Mouse (Mus musculus) stomach, embryonic 15.5 days (tissue): ENCODE measurements at regions not wholly inside any gene's neighbourhood (a gene's known extent, or its start where the extent isn't known, plus 50 kb on each side); places are given as distances from the start of the nearest gene placed in this dataset.
A peak's percentile ranks its signal among the peaks of the same experiment; 100 is the strongest.
"Not testable (repeated sequence)": the region's sequence is repeated elsewhere in the genome, so short reads cannot be mapped to it uniquely, and the experiment has no call there.

Experiments used
- ATAC-seq: fragments of 200-750 bp; cut with Nextera tagmentation; 2 replicates; pipeline ENCODE4 v1.8.0; 2017; ENCODE audit warnings: low read depth, moderate number of reproducible peaks, moderate TSS enrichment; ENCODE audit not compliant: insufficient read depth, low FRiP score
- H3K27ac ChIP-seq: fragments of 300-500 bp; sonication (generic); 2 replicates; pipeline ENCODE4 v1.5.1; 2015; ENCODE audit warnings: mild to moderate bottlenecking, inconsistent platforms
- H3K27me3 ChIP-seq: fragments of 300-500 bp; sonication (generic); replicated peaks from 2 replicates; pipeline ENCODE4 v1.6.1; 2015; ENCODE audit warnings: inconsistent platforms
- H3K36me3 ChIP-seq: fragments of 300-500 bp; sonication (generic); 2 replicates; pipeline ENCODE4 v1.6.1; 2015; ENCODE audit warnings: inconsistent platforms
- H3K4me1 ChIP-seq: fragments of 300-500 bp; sonication (generic); 2 replicates; pipeline ENCODE4 v1.6.1; 2015; ENCODE audit warnings: inconsistent platforms
- H3K4me2 ChIP-seq: fragments of 300-500 bp; sonication (generic); 2 replicates; pipeline ENCODE4 v1.6.1; 2015; ENCODE audit warnings: mild to moderate bottlenecking, inconsistent platforms
- H3K4me3 ChIP-seq: fragments of 300-500 bp; sonication (generic); replicated peaks from 2 replicates; pipeline ENCODE4 v1.5.1; 2015; ENCODE audit warnings: inconsistent platforms
- H3K9ac ChIP-seq: fragments of 300-500 bp; sonication (generic); 2 replicates; pipeline ENCODE4 v1.6.1; 2015; ENCODE audit warnings: inconsistent platforms
- H3K9me3 ChIP-seq: fragments of 300-500 bp; sonication (generic); 2 replicates; pipeline ENCODE4 v1.6.1; 2016; ENCODE audit warnings: inconsistent platforms
- WGBS: fragments of 180-500 bp; shearing (Covaris S2); methylation state at CpG from one replicate; pipeline ENCODE4 v1.1.7; 2015; 5-methylcytosine and 5-hydroxymethylcytosine counted together

GRCm38 (mm10) chr15:16130862-16131261, 597.7 kb upstream of the Cdh9 start:
- no peaks in the 10 kb centered on the region for H3K27me3 ChIP-seq
- no peaks in the 10 kb centered on the region for H3K36me3 ChIP-seq
- H3K4me3 ChIP-seq, result no peak overlapping the region
- ATAC-seq, result no peak
- no peak overlapping the region for H3K27ac ChIP-seq
- H3K9ac ChIP-seq, result no peak overlapping the region
- no peaks in the 10 kb centered on the region for H3K4me1 ChIP-seq
- H3K4me2 ChIP-seq, result no peak overlapping the region
- H3K9me3 ChIP-seq, result no peaks in the 10 kb centered on the region

GRCm38 (mm10) chr15:16158164-16158563, 570.4 kb upstream of the Cdh9 start:
- H3K9me3 ChIP-seq, result no peaks in the 10 kb centered on the region
- 47% methylated on average over 5 of the region's 5 CpGs for WGBS
- H3K27ac ChIP-seq, result no peak overlapping the region
- H3K9ac ChIP-seq, result no peak overlapping the region
- no peaks in the 10 kb centered on the region for H3K4me1 ChIP-seq
- H3K36me3 ChIP-seq, result no peaks in the 10 kb centered on the region
- H3K4me3 ChIP-seq, result no peak overlapping the region
- no peak for ATAC-seq
- H3K4me2 ChIP-seq, result no peak overlapping the region
- no peaks in the 10 kb centered on the region for H3K27me3 ChIP-seq

GRCm38 (mm10) chr15:16163969-16164368, 564.6 kb upstream of the Cdh9 start:
- no peaks in the 10 kb centered on the region for H3K9me3 ChIP-seq
- H3K27ac ChIP-seq, result no peak overlapping the region
- no peaks in the 10 kb centered on the region for H3K4me1 ChIP-seq
- no peak overlapping the region for H3K4me2 ChIP-seq
- H3K27me3 ChIP-seq, result no peaks in the 10 kb centered on the region
- no peak overlapping the region for H3K4me3 ChIP-seq
- no peaks in the 10 kb centered on the region for H3K36me3 ChIP-seq
- no peak overlapping the region for H3K9ac ChIP-seq
- ATAC-seq, result no peak

- 85% methylated on average over 4 of the region's 4 CpGs for WGBS
Measured at GRCm38 (mm10) chr15:16213354-16213753, 515.2 kb upstream of the Cdh9 start.

GRCm38 (mm10) chr15:16221648-16222047, 506.9 kb upstream of the Cdh9 start:
- Histone ChIP-seq H3K9me3 (no peaks in the 10 kb centered on the region), H3K27me3 (no peaks in the 10 kb centered on the region), H3K4me1 (no peaks in the 10 kb centered on the region), H3K4me3 (no peak overlapping the region), H3K36me3 (no peaks in the 10 kb centered on the region), H3K9ac (no peak overlapping the region), H3K27ac (no peak overlapping the region), H3K4me2 (no peak overlapping the region)
- no peak for ATAC-seq
- WGBS, result 87% methylated on average over 2 of the region's 2 CpGs

More at GRCm38 (mm10) chr15:16213354-16213753, 515.2 kb upstream of the Cdh9 start:
- Histone ChIP-seq H3K4me1 (no peaks in the 10 kb centered on the region), H3K9ac (no peak overlapping the region), H3K27ac (no peak overlapping the region), H3K27me3 (no peaks in the 10 kb centered on the region), H3K4me2 (no peak overlapping the region), H3K36me3 (no peaks in the 10 kb centered on the region), H3K4me3 (no peak overlapping the region), H3K9me3 (no peaks in the 10 kb centered on the region)
- ATAC-seq, result no peak

GRCm38 (mm10) chr15:16248595-16248994, 480.0 kb upstream of the Cdh9 start:
- Histone ChIP-seq H3K4me3 (no peak overlapping the region), H3K27me3 (no peaks in the 10 kb centered on the region), H3K4me2 (no peak overlapping the region), H3K4me1 (no peaks in the 10 kb centered on the region), H3K9me3 (no peaks in the 10 kb centered on the region), H3K36me3 (no peaks in the 10 kb centered on the region), H3K9ac (no peak overlapping the region), H3K27ac (no peak overlapping the region)
- no peak for ATAC-seq
- 72% methylated on average over 5 of the region's 5 CpGs for WGBS

- WGBS, result 70% methylated on average over 3 of the region's 3 CpGs
- no peak overlapping the region for H3K4me2 ChIP-seq
- no peak overlapping the region for H3K27ac ChIP-seq
- no peaks in the 10 kb centered on the region for H3K27me3 ChIP-seq
- H3K9ac ChIP-seq, result no peak overlapping the region
- no peak for ATAC-seq
- no peaks in the 10 kb centered on the region for H3K36me3 ChIP-seq
- no peaks in the 10 kb centered on the region for H3K4me1 ChIP-seq
- H3K9me3 ChIP-seq, result no peaks in the 10 kb centered on the region
- no peak overlapping the region for H3K4me3 ChIP-seq
Measured at GRCm38 (mm10) chr15:16285166-16285565, 443.4 kb upstream of the Cdh9 start.

GRCm38 (mm10) chr15:16294553-16294952, 434.0 kb upstream of the Cdh9 start:
- not testable (repeated sequence) for H3K27ac ChIP-seq, H3K9ac ChIP-seq, H3K4me3 ChIP-seq, ATAC-seq, H3K9me3 ChIP-seq, H3K4me2 ChIP-seq, H3K4me1 ChIP-seq, H3K27me3 ChIP-seq, H3K36me3 ChIP-seq
- WGBS, result 75% methylated on average over 2 of the region's 2 CpGs

- Histone ChIP-seq H3K9ac (no peak overlapping the region), H3K9me3 (no peaks in the 10 kb centered on the region), H3K4me2 (no peak overlapping the region), H3K27me3 (no peaks in the 10 kb centered on the region), H3K27ac (no peak overlapping the region), H3K4me1 (no peaks in the 10 kb centered on the region), H3K4me3 (no peak overlapping the region), H3K36me3 (no peaks in the 10 kb centered on the region)
- 87% methylated on average over 2 of the region's 2 CpGs for WGBS
- no peak for ATAC-seq
Measured at GRCm38 (mm10) chr15:16309678-16310077, 418.9 kb upstream of the Cdh9 start.

- 71% methylated on average over 3 of the region's 3 CpGs for WGBS
- Histone ChIP-seq H3K4me3 (no peak overlapping the region), H3K4me2 (no peak overlapping the region), H3K4me1 (no peaks in the 10 kb centered on the region), H3K9ac (no peak overlapping the region), H3K27ac (no peak overlapping the region), H3K36me3 (no peaks in the 10 kb centered on the region), H3K9me3 (no peaks in the 10 kb centered on the region), H3K27me3 (no peaks in the 10 kb centered on the region)
- no peak; the same call in 1 of the 2 replicates for ATAC-seq
Measured at GRCm38 (mm10) chr15:16311956-16312646, 416.5 kb upstream of the Cdh9 start.

- H3K4me3 ChIP-seq, result no peak overlapping the region
- H3K4me1 ChIP-seq, result no peaks in the 10 kb centered on the region
- H3K36me3 ChIP-seq, result no peaks in the 10 kb centered on the region
- H3K9ac ChIP-seq, result no peak overlapping the region
- H3K4me2 ChIP-seq, result no peak overlapping the region
- no peak overlapping the region for H3K27ac ChIP-seq
- H3K9me3 ChIP-seq, result no peaks in the 10 kb centered on the region
- no peaks in the 10 kb centered on the region for H3K27me3 ChIP-seq
- no peak for ATAC-seq
Measured at GRCm38 (mm10) chr15:16312721-16313120, 415.8 kb upstream of the Cdh9 start.

- H3K4me3 ChIP-seq, result no peak overlapping the region
- no peaks in the 10 kb centered on the region for H3K9me3 ChIP-seq
- no peaks in the 10 kb centered on the region for H3K36me3 ChIP-seq
- WGBS, result 88% methylated on average over 1 of the region's 1 CpGs
- H3K27me3 ChIP-seq, result no peaks in the 10 kb centered on the region
- H3K9ac ChIP-seq, result no peak overlapping the region
- H3K4me2 ChIP-seq, result no peak overlapping the region
- ATAC-seq, result no peak
- H3K4me1 ChIP-seq, result no peaks in the 10 kb centered on the region
- H3K27ac ChIP-seq, result no peak overlapping the region
Measured at GRCm38 (mm10) chr15:16313818-16314217, 414.7 kb upstream of the Cdh9 start.

GRCm38 (mm10) chr15:16314606-16315005, 413.9 kb upstream of the Cdh9 start:
- Histone ChIP-seq H3K9me3 (no peaks in the 10 kb centered on the region), H3K27me3 (no peaks in the 10 kb centered on the region), H3K27ac (no peak overlapping the region), H3K4me2 (no peak overlapping the region), H3K36me3 (no peaks in the 10 kb centered on the region), H3K4me3 (no peak overlapping the region), H3K9ac (no peak overlapping the region), H3K4me1 (no peaks in the 10 kb centered on the region)
- peak; percentile 58; the same call in 1 of the 2 replicates for ATAC-seq
- 63% methylated on average over 6 of the region's 6 CpGs for WGBS
